Mouse (Mus musculus) limb, embryonic 15.5 days (tissue): Measurements from ENCODE around the gene Hnrnpul1. TPM values are rescaled to one million over a fixed set of nuclear protein-coding genes. Genes with fewer than 3 reads are reported as not detected.

Experiments used
- ATAC-seq: fragments of 200-750 bp; cut with Nextera tagmentation; 2 replicates; pipeline ENCODE4 v1.8.0; 2017; ENCODE audit warnings: low read depth, moderate TSS enrichment; ENCODE audit not compliant: insufficient number of reproducible peaks, low FRiP score, low TSS enrichment
- H3K27ac ChIP-seq: fragments of 300-500 bp; sonication (generic); 2 replicates; pipeline ENCODE4 v1.5.1; 2015; ENCODE audit warnings: moderate library complexity, mild to moderate bottlenecking, inconsistent platforms
- H3K27me3 ChIP-seq: fragments of 300-500 bp; sonication (generic); 2 replicates; pipeline ENCODE4 v1.6.1; 2015; ENCODE audit warnings: inconsistent platforms
- H3K36me3 ChIP-seq: fragments of 300-500 bp; sonication (generic); 2 replicates; pipeline ENCODE4 v1.6.1; 2015; ENCODE audit warnings: inconsistent platforms
- H3K4me1 ChIP-seq: fragments of 300-500 bp; sonication (generic); 2 replicates; pipeline ENCODE4 v1.6.1; 2015; ENCODE audit warnings: inconsistent platforms
- H3K4me2 ChIP-seq: fragments of 300-500 bp; sonication (generic); 2 replicates; pipeline ENCODE4 v1.6.1; 2015; ENCODE audit warnings: mild to moderate bottlenecking, inconsistent platforms
- H3K4me3 ChIP-seq: fragments of 300-500 bp; sonication (generic); 2 replicates; pipeline ENCODE4 v1.5.1; 2015; ENCODE audit warnings: mild to moderate bottlenecking, inconsistent platforms
- H3K9ac ChIP-seq: fragments of 300-500 bp; sonication (generic); 2 replicates; pipeline ENCODE4 v1.6.1; 2015; ENCODE audit warnings: inconsistent platforms
- H3K9me3 ChIP-seq: fragments of 300-500 bp; sonication (generic); 2 replicates; pipeline ENCODE4 v1.6.1; 2016; ENCODE audit warnings: inconsistent platforms
- WGBS: fragments of 180-500 bp; shearing (Covaris S2); methylation state at CpG from one replicate; pipeline ENCODE4 v1.1.7; 2015; 5-methylcytosine and 5-hydroxymethylcytosine counted together
- polyA plus RNA-seq: library from polyadenylated mRNA; unstranded; fragments of >200 nt; fragmentation: Nextera tagmentation; extraction: Ambion mirVana; gene quantifications from 2 replicates; pipeline ENCODE4 v1.2.1, GENCODE M21; 2015

Gene Hnrnpul1
- polyA plus RNA-seq, 1 experiment from 2014 or later, result 53.7 TPM

- Histone ChIP-seq H3K4me2 (peak overlapping the region; percentile 81), H3K27ac (0 out of 2 replicates have a peak overlapping the region, but pooled peaks have one; percentile 54), H3K9me3 (no peaks in the 10 kb centered on the region), H3K27me3 (peaks cover 43% of the 10 kb centered on the region), H3K4me3 (peak overlapping the region; percentile 67), H3K9ac (no peak overlapping the region), H3K4me1 (peaks cover 48% of the 10 kb centered on the region), H3K36me3 (no peaks in the 10 kb centered on the region; the same call in 1 of the 2 replicates)
- no peak for ATAC-seq
- WGBS, result 71% methylated on average over 21 of the region's 21 CpGs
Observed at GRCm38 (mm10) chr7:25685926-25686470, 68.6 kb downstream of the Hnrnpul1 start.

DNA sequence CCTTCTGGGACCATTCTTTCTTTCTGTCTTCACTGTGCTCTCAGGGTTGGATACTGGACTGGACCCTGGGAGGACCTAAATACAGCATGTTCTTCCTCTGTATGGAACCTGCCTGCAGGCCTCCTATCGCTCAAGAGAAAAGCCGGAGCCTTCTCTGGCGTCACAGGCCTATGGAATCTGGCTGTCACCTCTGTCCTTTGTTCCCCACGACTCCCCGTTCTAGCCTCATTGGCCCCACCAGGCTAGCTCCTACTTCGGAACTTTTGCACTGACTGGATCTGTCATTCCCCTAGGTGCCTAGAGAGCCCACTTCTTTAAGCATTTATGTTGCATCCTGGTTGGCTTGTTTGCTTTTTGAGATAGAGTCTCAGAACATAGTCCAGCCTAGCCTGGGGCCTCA lies 69.9 kb downstream of the Hnrnpul1 start:
- peaks cover 54% of the 10 kb centered on the region for H3K4me1 ChIP-seq
- no peak overlapping the region for H3K9ac ChIP-seq
- no peaks in the 10 kb centered on the region; the same call in 1 of the 2 replicates for H3K36me3 ChIP-seq
- H3K27ac ChIP-seq, result no peak overlapping the region
- H3K27me3 ChIP-seq, result peaks cover 31% of the 10 kb centered on the region
- H3K4me2 ChIP-seq, result no peak overlapping the region
- H3K4me3 ChIP-seq, result no peak overlapping the region
- no peaks in the 10 kb centered on the region for H3K9me3 ChIP-seq
- ATAC-seq, result no peak
- WGBS, result 82% methylated on average over 6 of the region's 6 CpGs

DNA sequence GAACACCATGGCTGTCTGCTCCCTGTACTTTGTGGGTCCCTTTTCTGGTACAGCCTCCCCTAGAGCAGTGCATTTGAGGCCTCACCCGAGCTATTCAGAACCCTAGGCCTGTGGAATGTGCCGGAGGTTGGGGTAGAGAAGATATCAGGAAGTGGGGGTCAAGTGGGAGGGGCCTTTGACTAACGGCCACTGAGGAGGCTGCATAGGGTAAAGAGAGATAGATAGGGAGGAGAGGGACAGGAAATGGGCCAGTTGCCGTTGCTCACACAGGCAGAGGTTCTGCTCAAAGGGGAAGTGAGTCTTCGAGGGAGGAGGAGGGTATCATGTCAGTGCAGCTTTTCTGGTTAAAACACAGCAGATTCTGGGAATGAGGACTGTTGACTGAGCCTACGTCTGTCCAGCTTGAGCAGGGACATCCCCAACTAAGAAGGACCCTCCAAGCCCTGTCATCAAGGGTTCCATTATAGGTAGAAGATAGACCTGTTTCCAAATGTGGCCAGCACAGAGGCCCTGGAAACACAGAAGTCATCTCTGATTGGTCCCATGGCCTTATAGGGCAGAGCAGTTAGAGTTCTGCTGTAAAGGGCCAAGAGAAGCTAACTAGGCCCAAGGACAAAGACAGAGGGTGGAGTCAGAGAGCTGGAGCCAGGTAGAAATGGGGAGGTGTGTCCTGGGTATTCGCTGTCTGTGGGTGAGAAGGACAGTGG lies 70.9 kb downstream of the Hnrnpul1 start:
- Histone ChIP-seq H3K4me2 (no peak overlapping the region), H3K4me3 (no peak overlapping the region), H3K36me3 (no peaks in the 10 kb centered on the region; the same call in 1 of the 2 replicates), H3K27me3 (peaks cover 22% of the 10 kb centered on the region), H3K9me3 (no peaks in the 10 kb centered on the region), H3K9ac (no peak overlapping the region), H3K27ac (no peak overlapping the region), H3K4me1 (peaks cover 44% of the 10 kb centered on the region)
- WGBS, result 68% methylated on average over 7 of the region's 7 CpGs
- no peak for ATAC-seq

- H3K4me1 ChIP-seq, result peaks cover 30% of the 10 kb centered on the region
- H3K9me3 ChIP-seq, result no peaks in the 10 kb centered on the region
- WGBS, result 58% methylated on average over 15 of the region's 15 CpGs
- peaks cover 8% of the 10 kb centered on the region for H3K27me3 ChIP-seq
- no peak for ATAC-seq
- peak overlapping the region; percentile 72 for H3K4me3 ChIP-seq
- no peak overlapping the region for H3K9ac ChIP-seq
- H3K36me3 ChIP-seq, result no peaks in the 10 kb centered on the region; the same call in 1 of the 2 replicates
- H3K27ac ChIP-seq, result peak overlapping the region; percentile 97
- peak overlapping the region; percentile 65 for H3K4me2 ChIP-seq
Observed at GRCm38 (mm10) chr7:25681341-25682231, 73.0 kb downstream of the Hnrnpul1 start.

DNA sequence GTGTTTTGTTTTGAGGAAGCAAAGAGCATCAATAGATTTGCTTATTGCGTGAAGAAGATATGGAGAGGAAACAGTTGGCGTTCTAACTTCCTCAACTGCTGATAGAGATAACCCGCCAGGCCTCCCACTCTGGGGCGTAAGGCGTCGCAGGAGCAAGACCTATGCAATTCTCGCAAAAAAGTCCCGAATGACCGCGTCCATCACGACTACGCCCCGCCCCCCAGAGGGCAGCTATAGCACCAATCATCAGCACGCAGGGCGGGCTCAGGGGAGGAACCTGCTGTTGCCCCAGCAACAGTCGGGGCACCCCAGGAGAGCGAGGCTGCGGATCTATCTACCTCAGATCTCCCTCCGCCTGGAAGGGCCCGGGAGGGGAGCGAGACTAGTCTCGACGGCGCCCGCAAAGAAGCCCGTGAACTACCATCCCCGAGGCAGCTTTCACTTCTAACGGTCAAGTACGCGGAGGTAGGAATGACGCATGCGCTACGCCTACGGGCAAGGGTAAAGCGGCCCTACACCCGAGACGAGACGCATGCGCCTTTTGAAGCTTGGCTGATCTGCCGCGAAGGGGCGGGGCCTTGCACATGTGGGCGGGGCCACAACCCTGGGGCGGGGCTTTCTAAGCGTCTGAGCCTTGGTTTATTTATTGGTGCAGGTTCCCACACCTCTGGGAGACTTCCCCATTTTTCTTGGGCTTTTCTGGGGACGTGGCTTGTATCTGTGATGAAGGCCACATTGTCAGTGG lies 73.9 kb downstream of the Hnrnpul1 start, which contains the start of gene B9d2:
B9d2 (plus strand) TSS at position 267 of the 745 bp plus-strand sequence.
- peak within 1 kb of the TSS; percentile 72 for H3K4me3 ChIP-seq
- H3K9ac ChIP-seq, result peak within 1 kb of the TSS; percentile 52; the same call in 1 of the 2 replicates
- no peaks in the 10 kb centered on the region for H3K36me3 ChIP-seq
- under 1% methylated on average over 46 of the region's 46 CpGs for WGBS
- peak; percentile 93 for ATAC-seq
- no peaks in the 10 kb centered on the region for H3K9me3 ChIP-seq
- H3K27me3 ChIP-seq, result peaks cover 1% of the 10 kb centered on the region; the same call in 1 of the 2 replicates
- peaks cover 28% of the 10 kb centered on the region for H3K4me1 ChIP-seq
- peak within 1 kb of the TSS; percentile 65 for H3K4me2 ChIP-seq
- H3K27ac ChIP-seq, result peak within 1 kb of the TSS; percentile 97

- Histone ChIP-seq H3K4me1 (peaks cover 34% of the 10 kb centered on the region), H3K9me3 (no peaks in the 10 kb centered on the region), H3K4me2 (peak overlapping the region; percentile 65), H3K27me3 (peaks cover 8% of the 10 kb centered on the region), H3K27ac (peak overlapping the region; percentile 97), H3K9ac (no peak overlapping the region), H3K36me3 (no peaks in the 10 kb centered on the region), H3K4me3 (peak overlapping the region; percentile 72)
- WGBS, result 6% methylated on average over 6 of the region's 6 CpGs
- no peak for ATAC-seq
Observed at GRCm38 (mm10) chr7:25679971-25680370, 74.6 kb downstream of the Hnrnpul1 start.

DNA sequence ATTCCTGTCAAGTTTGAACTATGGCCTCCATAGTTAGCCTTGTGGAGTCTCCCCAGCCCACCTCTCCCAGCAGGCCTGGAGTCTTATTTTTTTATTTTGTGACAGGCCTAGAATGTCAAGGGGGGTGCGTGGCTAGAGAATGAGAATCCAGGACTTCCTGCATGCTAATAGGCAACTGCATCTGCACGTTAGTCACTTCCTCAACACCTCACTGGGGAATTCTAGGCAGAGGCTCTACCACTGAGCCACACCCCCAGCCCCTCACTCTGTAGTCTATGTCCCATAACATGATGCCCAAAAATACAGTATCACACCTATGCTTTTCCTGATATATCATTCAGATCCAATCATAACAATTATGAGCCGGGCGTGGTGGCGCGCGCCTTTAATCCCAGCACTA lies 77.5 kb downstream of the Hnrnpul1 start:
- 89% methylated on average over 7 of the region's 7 CpGs for WGBS
- no peak overlapping the region for H3K9ac ChIP-seq
- peaks cover 28% of the 10 kb centered on the region for H3K27me3 ChIP-seq

DNA sequence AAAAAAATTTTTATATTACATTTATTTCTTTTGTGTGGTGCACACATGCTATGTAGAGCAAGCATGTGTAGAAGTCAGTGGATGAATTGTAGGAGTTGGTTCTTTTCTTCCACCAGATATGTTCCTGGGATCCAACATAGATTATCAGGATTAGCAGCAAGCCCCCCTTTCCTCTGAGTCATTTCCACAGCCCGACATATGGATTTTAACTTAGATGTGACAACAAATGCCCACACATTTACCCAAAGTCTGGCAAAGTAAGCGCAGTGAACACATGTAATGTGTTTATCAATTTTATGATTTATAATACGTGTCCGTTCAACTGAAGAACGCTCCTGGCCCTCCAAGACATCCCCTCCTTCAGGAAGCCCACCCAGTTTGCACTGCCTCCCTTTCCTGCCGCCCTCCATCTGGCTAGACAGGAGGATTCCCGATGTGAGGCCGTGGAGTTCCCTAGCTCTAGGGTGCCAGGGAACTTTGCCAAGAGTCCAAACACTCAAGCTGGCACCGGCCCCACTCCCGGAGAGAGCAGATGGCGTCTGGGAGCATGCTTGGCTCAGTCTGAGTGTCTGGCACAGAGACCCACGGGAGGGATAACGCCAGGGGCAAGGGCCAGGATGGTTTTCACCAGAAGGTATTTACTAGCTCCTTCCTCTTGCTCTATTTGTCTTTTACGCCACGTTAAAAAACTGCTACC lies 78.3 kb downstream of the Hnrnpul1 start:
- Histone ChIP-seq H3K4me2 (0 out of 2 replicates have a peak overlapping the region, but pooled peaks have one; percentile 4), H3K4me1 (peaks cover 33% of the 10 kb centered on the region), H3K27me3 (peaks cover 28% of the 10 kb centered on the region), H3K4me3 (no peak overlapping the region), H3K9ac (no peak overlapping the region), H3K27ac (no peak overlapping the region), H3K36me3 (no peaks in the 10 kb centered on the region), H3K9me3 (no peaks in the 10 kb centered on the region)
- no peak for ATAC-seq
- WGBS, result 40% methylated on average over 15 of the region's 15 CpGs

More for the DNA sequence above, 77.5 kb downstream of the Hnrnpul1 start:
- H3K36me3 ChIP-seq, result no peaks in the 10 kb centered on the region
- H3K9me3 ChIP-seq, result no peaks in the 10 kb centered on the region
- H3K4me3 ChIP-seq, result no peak overlapping the region
- H3K27ac ChIP-seq, result no peak overlapping the region
- no peak overlapping the region for H3K4me2 ChIP-seq
- H3K4me1 ChIP-seq, result peaks cover 41% of the 10 kb centered on the region
- no peak for ATAC-seq

GRCm38 (mm10) chr7:25675405-25675804 lies 79.2 kb downstream of the Hnrnpul1 start:
- Histone ChIP-seq H3K9ac (no peak overlapping the region), H3K4me2 (peak overlapping the region; percentile 62; the same call in 1 of the 2 replicates), H3K9me3 (no peaks in the 10 kb centered on the region), H3K27ac (no peak overlapping the region), H3K36me3 (no peaks in the 10 kb centered on the region), H3K4me1 (peaks cover 31% of the 10 kb centered on the region), H3K27me3 (peaks cover 28% of the 10 kb centered on the region), H3K4me3 (no peak overlapping the region)
- no peak for ATAC-seq
- WGBS, result 41% methylated on average over 6 of the region's 6 CpGs

DNA sequence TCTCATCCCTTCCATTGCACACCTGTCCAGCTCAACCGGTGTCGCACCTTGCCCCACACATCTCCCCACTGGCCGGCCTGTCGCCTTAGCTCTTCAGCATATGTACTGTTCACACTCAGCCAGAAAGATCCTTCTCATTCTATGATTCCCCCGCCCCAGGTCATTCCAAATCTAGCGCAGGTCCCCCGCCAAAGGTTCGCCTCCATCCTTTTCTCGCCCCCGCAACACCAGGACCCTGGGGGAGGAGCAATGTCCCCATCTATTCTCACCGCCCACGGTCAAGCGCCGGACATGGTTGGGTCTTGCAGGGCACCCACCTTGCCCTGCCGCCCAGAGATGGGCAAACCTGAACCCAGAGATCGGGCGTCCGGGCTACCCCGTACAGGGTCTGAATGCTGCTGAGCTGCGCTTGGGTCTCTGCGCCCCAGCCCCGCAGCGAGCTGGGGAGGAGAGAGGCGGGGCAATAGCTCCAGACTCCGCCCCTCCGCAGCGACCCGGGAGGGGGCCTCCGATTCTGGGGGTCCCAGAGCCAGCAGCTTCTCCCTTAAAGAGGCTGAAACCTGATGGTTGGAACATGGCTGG lies 79.7 kb downstream of the Hnrnpul1 start, which contains the start of gene Tmem91:
Tmem91 (minus strand) TSS at position 448 of the 582 bp plus-strand sequence.
- H3K4me2 ChIP-seq, result peak within 1 kb of the TSS; percentile 62
- 1% methylated on average over 29 of the region's 29 CpGs for WGBS
- no peak within 1 kb of the TSS for H3K27ac ChIP-seq
- ATAC-seq, result no peak
- peak within 1 kb of the TSS; percentile 37 for H3K4me3 ChIP-seq
- no peak within 1 kb of the TSS for H3K9ac ChIP-seq
- H3K4me1 ChIP-seq, result peaks cover 26% of the 10 kb centered on the region
- peaks cover 28% of the 10 kb centered on the region for H3K27me3 ChIP-seq
- no peaks in the 10 kb centered on the region for H3K9me3 ChIP-seq
- no peaks in the 10 kb centered on the region for H3K36me3 ChIP-seq
